Mouse (Mus musculus): ENCODE data around the gene Slc35f5. TPM values are rescaled to one million over a fixed set of nuclear protein-coding genes. Genes with fewer than 3 reads are reported as not detected.

Gene Slc35f5
- polyA plus RNA-seq, 1 experiment from 2014 or later: 22.1 TPM

DNA sequence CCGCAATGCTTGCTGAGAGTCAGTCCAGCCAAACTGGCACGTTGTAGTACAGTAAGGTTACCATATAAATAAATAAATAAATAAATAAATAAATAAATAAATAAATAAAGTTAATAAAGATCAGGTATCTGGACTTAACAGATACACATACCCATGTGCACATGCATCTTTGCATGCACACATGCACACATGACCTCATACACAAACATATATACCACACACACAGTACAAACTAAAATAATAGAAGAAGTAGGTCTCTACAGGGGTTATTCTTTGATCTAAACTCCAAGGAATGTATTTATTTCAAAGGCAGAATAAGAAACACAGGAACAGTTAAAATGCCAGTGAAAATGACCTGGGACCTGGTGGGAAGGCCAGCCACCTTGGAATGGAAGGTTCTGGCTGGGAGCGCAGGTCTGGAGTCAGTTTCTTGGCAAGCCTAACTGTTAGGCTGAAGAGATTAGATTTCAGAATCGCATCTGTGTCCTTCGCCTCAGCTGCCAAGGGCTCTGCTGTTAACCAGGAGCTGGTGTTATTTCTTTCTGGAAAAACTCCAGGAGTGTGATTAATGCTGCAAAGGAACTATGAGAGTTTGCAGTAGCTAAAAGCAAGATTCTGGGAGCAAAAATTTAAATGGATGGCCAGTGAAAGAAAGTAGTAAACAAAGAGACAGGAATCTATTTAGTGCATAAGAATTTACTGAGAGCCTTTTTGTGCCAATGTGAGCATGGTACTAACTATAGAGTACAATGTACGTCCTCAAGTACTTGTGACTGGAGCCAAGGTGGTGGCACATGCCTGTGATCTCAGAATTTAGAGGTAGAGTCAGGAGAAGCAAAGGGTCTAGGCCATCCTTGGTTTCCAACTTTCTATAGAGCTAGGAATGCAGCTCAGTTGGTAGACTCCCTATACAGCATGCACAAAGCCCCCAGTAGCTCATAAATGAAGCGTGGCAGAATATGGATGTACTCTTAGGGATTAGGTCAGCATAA, 18.1 kb upstream of the Slc35f5 start:
- no peak overlapping the region for H3K27ac ChIP-seq
- WGBS: 79% methylated on average over 7 of the region's 7 CpGs

DNA sequence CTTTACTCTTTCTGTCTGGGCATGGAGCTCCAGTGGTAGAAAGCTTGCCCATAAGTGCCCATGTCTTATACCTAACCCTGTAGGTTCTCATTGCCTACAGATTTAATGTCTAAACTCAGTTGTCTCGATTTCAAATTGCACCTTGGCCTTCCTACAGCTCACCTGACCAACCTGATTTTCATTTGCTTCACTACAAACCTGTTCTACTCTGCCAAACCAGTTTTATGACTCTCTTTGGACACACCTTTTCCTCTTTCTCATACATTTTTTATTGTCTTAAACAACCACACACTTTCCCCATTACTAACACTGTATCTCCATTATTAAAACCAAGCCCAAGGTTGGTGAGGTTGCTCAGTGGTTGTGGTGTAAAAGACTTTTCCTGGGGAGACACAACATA, 10.5 kb upstream of the Slc35f5 start:
- Histone ChIP-seq H3K4me3 (no peak overlapping the region), H3K27me3 (no peaks in the 10 kb centered on the region), H3K9ac (no peak overlapping the region), H3K36me3 (ENCODE audit: poor library complexity, severe bottlenecking) (no peaks in the 10 kb centered on the region), H3K9me3 (replicated peaks) (no peaks in the 10 kb centered on the region), H3K4me2 (no peak overlapping the region), H3K27ac (no peak overlapping the region), H3K4me1 (no peaks in the 10 kb centered on the region)
- 47% methylated on average over 1 of the region's 1 CpGs for WGBS
- no peak for ATAC-seq

More for the DNA sequence above, 18.1 kb upstream of the Slc35f5 start:
- no peaks in the 10 kb centered on the region; the same call in 1 of the 2 replicates for H3K4me1 ChIP-seq
- H3K4me2 ChIP-seq: no peak overlapping the region
- no peaks in the 10 kb centered on the region for H3K9me3 ChIP-seq (replicated peaks)
- no peak overlapping the region for H3K4me3 ChIP-seq
- H3K9ac ChIP-seq: no peak overlapping the region
- peak; percentile 45; the same call in 1 of the 2 replicates for ATAC-seq
- H3K36me3 ChIP-seq (ENCODE audit: poor library complexity, severe bottlenecking): no peaks in the 10 kb centered on the region
- H3K27me3 ChIP-seq: no peaks in the 10 kb centered on the region

DNA sequence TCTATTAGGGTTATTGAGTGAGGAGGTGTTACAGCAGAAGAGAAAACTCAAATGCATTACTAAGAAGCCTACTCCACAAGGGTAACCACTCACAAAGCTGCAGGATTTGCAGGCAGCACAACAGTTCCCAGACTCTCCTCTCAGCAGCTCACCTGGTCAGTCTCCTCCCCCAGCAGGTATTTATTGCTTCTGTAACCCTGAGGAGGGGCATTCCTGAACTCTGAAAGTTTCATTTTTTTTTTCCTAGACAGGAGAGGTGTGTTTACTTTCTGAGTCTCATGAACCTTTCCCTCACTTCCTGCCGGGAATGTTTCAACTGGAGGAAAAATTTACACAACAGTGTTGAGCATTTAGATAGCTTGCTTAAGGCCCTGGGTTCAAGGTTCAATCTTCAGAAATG, 10.0 kb upstream of the Slc35f5 start:
- Histone ChIP-seq H3K4me1 (no peaks in the 10 kb centered on the region), H3K4me3 (no peak overlapping the region), H3K9me3 (replicated peaks) (no peaks in the 10 kb centered on the region), H3K36me3 (ENCODE audit: poor library complexity, severe bottlenecking) (no peaks in the 10 kb centered on the region), H3K4me2 (no peak overlapping the region), H3K9ac (no peak overlapping the region), H3K27ac (no peak overlapping the region), H3K27me3 (no peaks in the 10 kb centered on the region)
- 85% methylated on average over 1 of the region's 1 CpGs for WGBS
- ATAC-seq: no peak

DNA sequence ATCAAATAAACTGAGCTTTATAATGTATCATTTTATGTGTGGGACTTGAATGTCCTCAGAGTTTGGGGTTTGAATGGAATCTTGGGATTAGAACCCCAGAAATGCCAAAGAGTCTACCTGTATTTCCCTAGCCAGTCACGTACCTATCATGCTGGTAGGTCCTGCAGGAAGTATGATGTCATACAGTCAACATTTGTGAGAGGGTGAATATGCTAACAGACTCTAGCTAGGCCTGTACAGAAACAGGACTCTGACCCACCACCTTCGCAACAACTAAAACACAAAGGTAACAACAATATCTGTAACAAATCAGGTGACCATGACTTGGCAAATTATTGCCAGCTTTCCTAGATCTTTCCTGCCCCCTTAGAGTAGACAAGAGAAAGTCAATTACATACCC, 8.8 kb upstream of the Slc35f5 start:
- WGBS: 93% methylated on average over 2 of the region's 2 CpGs
- no peak for ATAC-seq
- no peaks in the 10 kb centered on the region for H3K36me3 ChIP-seq (ENCODE audit: poor library complexity, severe bottlenecking)
- H3K4me3 ChIP-seq: no peak overlapping the region
- no peak overlapping the region for H3K9ac ChIP-seq
- no peaks in the 10 kb centered on the region for H3K4me1 ChIP-seq
- no peak overlapping the region for H3K4me2 ChIP-seq
- H3K27me3 ChIP-seq: no peaks in the 10 kb centered on the region
- H3K9me3 ChIP-seq (replicated peaks): no peaks in the 10 kb centered on the region
- no peak overlapping the region for H3K27ac ChIP-seq

DNA sequence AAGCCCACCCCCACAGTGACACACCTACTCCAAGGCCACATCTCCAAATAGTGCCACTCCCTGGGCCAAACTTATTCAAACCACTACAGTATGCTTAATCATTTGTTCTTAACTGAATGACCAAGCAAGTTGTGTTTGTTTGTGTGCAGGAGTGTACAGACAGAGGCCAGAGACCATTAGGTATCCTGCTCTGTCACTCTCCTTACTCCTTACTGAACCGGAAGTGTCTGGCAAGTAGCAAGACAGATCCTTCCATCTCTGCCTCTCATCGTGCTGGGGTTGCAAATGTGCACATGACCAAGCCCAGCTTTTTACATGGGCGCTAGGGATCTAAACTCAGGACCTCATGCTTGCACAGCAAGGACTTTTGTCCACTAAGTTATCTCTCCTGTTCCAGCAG, 1.1 kb upstream of the Slc35f5 start:
- WGBS: 89% methylated on average over 3 of the region's 3 CpGs
- Histone ChIP-seq H3K27me3 (no peaks in the 10 kb centered on the region), H3K9ac (no peak overlapping the region), H3K27ac (no peak overlapping the region), H3K9me3 (replicated peaks) (no peaks in the 10 kb centered on the region), H3K4me1 (peaks cover 13% of the 10 kb centered on the region; the same call in 1 of the 2 replicates), H3K4me3 (no peak overlapping the region), H3K4me2 (no peak overlapping the region; the same call in 1 of the 2 replicates), H3K36me3 (ENCODE audit: poor library complexity, severe bottlenecking) (no peaks in the 10 kb centered on the region)
- no peak for ATAC-seq

DNA sequence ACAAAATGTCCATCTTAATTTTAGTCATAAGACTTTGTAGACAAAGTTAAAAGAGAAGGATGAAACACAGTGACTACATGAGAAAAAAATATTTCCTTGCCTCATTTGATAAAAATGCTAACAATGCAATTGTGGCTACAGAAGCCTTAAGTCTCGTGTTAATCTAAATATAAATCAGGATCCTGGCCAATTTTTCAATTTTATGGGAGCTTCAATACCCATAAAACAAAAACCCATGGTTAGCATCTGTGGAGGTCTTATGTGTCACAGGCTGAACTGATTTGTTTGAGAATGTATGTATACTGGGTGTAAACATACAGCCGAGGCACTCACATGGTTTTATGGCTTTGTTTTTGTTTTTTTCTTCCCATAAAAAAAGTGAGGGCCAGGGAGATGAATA, 674 bp upstream of the Slc35f5 start:
- H3K9ac ChIP-seq: peak overlapping the region; percentile 81
- H3K27me3 ChIP-seq: no peaks in the 10 kb centered on the region
- no peaks in the 10 kb centered on the region for H3K9me3 ChIP-seq (replicated peaks)
- peak overlapping the region; percentile 81 for H3K27ac ChIP-seq
- WGBS: 32% methylated on average over 2 of the region's 2 CpGs
- H3K4me1 ChIP-seq: peaks cover 13% of the 10 kb centered on the region; the same call in 1 of the 2 replicates
- H3K4me2 ChIP-seq: peak overlapping the region; percentile 74
- no peaks in the 10 kb centered on the region for H3K36me3 ChIP-seq (ENCODE audit: poor library complexity, severe bottlenecking)
- peak; percentile 1; the same call in 1 of the 2 replicates for ATAC-seq
- H3K4me3 ChIP-seq: peak overlapping the region; percentile 77

DNA sequence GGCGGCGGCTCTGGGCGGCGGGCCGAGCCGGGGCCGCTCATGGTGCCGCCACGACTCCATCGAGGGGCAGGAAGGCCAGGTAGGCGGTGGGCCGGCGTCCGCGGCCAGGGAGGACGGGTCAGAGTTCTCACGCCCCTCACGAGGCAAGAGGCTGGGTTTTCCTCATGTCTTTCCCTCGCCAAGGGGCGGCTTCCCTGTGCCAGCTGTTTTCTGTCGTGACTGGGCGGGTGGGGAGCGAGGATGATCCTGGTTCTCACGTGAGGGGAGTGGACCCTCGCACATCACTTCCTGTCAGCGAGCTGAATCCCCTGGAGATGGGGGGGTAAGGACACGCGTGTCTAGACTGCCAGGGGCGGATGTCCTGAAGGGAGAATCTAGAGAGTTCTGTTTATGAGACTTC, 811 bp downstream of the Slc35f5 start:
- Histone ChIP-seq H3K9me3 (replicated peaks) (no peaks in the 10 kb centered on the region), H3K36me3 (ENCODE audit: poor library complexity, severe bottlenecking) (no peaks in the 10 kb centered on the region), H3K4me2 (peak overlapping the region; percentile 74), H3K27ac (peak overlapping the region; percentile 81), H3K4me1 (peaks cover 13% of the 10 kb centered on the region; the same call in 1 of the 2 replicates), H3K4me3 (peak overlapping the region; percentile 77), H3K27me3 (no peaks in the 10 kb centered on the region), H3K9ac (peak overlapping the region; percentile 81)
- peak; percentile 39; the same call in 1 of the 2 replicates for ATAC-seq
- WGBS: 1% methylated on average over 29 of the region's 29 CpGs

DNA sequence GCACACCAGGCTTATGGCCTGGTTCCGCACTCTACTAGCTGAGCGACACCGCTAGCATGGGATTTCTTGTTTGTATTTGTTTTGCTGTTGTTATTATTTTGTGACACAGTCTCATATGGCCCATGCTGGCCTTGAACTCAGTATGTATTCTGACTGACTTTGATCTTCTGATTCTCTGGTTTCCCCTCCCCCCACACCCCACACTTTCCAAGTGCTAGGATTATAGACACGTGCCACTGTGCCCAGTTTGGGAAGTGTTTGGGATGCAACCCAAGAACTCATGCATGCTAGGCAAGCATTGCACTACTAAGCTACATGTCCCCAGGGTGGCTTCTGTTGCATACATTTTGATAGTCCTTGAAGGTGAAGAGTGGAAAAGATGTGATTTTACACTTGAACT, 1.4 kb downstream of the Slc35f5 start:
- no peak for ATAC-seq
- H3K4me3 ChIP-seq: peak overlapping the region; percentile 77
- H3K27ac ChIP-seq: no peak overlapping the region
- H3K9ac ChIP-seq: peak overlapping the region; percentile 81
- H3K27me3 ChIP-seq: no peaks in the 10 kb centered on the region
- no peaks in the 10 kb centered on the region for H3K36me3 ChIP-seq (ENCODE audit: poor library complexity, severe bottlenecking)
- H3K4me2 ChIP-seq: peak overlapping the region; percentile 74
- no peaks in the 10 kb centered on the region for H3K9me3 ChIP-seq (replicated peaks)
- WGBS: 65% methylated on average over 4 of the region's 4 CpGs
- H3K4me1 ChIP-seq: peaks cover 13% of the 10 kb centered on the region; the same call in 1 of the 2 replicates

DNA sequence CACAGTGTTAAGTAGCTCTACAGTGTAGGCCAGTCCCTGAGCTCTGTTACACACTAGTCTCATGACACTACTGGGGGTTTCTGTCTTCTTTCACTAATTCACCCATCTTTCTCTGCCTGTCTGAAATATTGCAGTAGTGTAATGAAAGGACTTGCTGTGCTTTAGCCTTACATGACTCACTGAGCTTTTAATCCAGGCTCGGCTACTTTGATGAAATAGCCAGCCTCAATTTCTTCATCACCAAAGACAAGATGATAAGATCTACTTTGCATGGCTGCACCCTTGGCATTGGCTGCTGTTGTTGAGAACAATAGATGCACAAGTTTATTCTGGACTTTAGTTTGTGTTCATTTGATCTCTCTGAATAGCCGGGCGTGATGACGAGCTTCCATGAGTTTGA, 7.7 kb downstream of the Slc35f5 start:
- H3K4me3 ChIP-seq: no peak overlapping the region
- no peak for ATAC-seq
- no peaks in the 10 kb centered on the region for H3K27me3 ChIP-seq
- no peak overlapping the region for H3K9ac ChIP-seq
- no peaks in the 10 kb centered on the region for H3K9me3 ChIP-seq (replicated peaks)
- H3K36me3 ChIP-seq (ENCODE audit: poor library complexity, severe bottlenecking): peaks cover 34% of the 10 kb centered on the region
- WGBS: 76% methylated on average over 4 of the region's 4 CpGs
- no peak overlapping the region for H3K4me2 ChIP-seq
- H3K4me1 ChIP-seq: no peaks in the 10 kb centered on the region
- no peak overlapping the region for H3K27ac ChIP-seq

DNA sequence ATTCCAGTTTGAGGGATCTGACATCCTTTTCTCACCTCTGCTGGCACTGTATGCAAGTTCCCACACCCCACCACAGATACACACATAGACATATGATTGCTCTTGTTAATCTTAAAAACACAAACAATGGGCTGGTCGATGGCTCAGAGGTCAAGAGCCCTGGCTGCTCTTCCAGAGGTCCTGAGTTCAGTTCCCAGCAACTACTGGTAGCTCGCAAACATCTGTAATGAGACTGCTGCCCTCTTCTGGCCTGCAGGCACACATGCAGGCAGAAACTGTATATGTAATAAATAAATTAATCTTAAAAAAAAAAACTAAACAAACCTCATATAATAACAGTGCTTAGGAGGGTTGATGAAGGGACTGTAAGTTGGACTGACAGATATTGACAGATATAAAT, 13.8 kb downstream of the Slc35f5 start:
- H3K36me3 ChIP-seq (ENCODE audit: poor library complexity, severe bottlenecking): peaks cover 48% of the 10 kb centered on the region
- 70% methylated on average over 2 of the region's 2 CpGs for WGBS
- no peak for ATAC-seq

DNA sequence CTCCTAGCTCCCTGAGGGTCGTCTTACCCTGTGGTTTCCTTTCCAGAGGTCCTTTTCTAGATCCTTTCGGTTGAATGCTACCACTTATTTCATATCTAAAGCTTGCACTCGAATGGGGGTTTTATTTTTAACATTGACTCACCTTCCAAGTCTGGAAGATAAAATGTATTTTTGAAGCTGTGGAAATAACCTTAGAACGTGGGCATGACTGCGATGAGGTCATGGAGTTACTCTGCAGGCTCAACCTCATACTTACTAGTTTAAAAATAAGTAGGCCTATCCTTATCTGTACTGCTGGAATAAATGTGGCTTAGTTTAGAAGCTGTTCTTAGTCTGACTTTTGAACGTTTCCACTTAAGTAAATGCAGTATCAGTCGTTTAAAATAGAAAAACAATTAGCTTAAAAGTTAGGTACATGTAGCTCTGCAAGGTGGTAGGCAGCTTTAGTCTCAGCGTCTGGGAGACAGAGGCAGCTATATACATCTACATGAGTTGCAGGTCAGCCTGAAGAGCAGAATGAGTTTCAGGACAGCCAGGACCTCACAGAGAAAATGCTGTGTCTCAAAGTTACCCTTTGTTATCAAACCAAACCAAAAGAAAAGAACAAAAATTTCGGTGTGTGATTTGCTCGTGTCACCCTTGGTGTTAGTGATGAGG, 15.2 kb downstream of the Slc35f5 start:
- Histone ChIP-seq H3K27ac (no peak overlapping the region), H3K27me3 (no peaks in the 10 kb centered on the region), H3K36me3 (ENCODE audit: poor library complexity, severe bottlenecking) (peaks cover 40% of the 10 kb centered on the region), H3K9me3 (replicated peaks) (no peaks in the 10 kb centered on the region), H3K9ac (no peak overlapping the region), H3K4me3 (no peak overlapping the region), H3K4me2 (no peak overlapping the region), H3K4me1 (no peaks in the 10 kb centered on the region)
- WGBS: 90% methylated on average over 10 of the region's 10 CpGs
- ATAC-seq: no peak

More for the DNA sequence above, 13.8 kb downstream of the Slc35f5 start:
- no peaks in the 10 kb centered on the region for H3K27me3 ChIP-seq
- H3K27ac ChIP-seq: no peak overlapping the region
- no peak overlapping the region for H3K4me3 ChIP-seq
- H3K9ac ChIP-seq: no peak overlapping the region
- H3K9me3 ChIP-seq (replicated peaks): no peaks in the 10 kb centered on the region
- no peaks in the 10 kb centered on the region for H3K4me1 ChIP-seq
- no peak overlapping the region for H3K4me2 ChIP-seq

DNA sequence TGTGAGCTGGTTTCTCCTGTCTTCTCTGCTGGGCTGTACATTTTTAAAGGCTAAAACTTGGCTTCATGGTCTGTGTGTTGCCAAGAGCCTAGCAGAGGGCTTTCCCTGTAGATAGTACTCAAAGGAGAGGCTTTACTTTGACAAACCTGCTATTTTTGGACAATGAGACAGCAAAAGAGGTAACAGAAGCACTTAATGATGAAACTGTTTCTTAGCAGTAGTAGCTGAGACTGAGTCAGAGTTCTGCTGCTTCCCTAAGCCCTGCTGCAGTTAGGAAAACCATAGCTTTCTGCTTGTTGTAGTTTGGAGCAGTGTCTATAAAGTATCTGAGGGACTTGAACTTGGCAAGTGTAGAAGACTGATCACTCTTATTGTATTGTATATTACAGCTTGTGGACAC, 16.6 kb downstream of the Slc35f5 start:
- Histone ChIP-seq H3K9ac (no peak overlapping the region), H3K27me3 (no peaks in the 10 kb centered on the region), H3K4me1 (no peaks in the 10 kb centered on the region), H3K4me2 (no peak overlapping the region), H3K4me3 (no peak overlapping the region), H3K36me3 (ENCODE audit: poor library complexity, severe bottlenecking) (peaks cover 44% of the 10 kb centered on the region), H3K9me3 (replicated peaks) (no peaks in the 10 kb centered on the region), H3K27ac (no peak overlapping the region)
- no peak for ATAC-seq
